Mouse (Mus musculus): ENCODE data around the gene Gm11492. TPM values are rescaled to one million over a fixed set of nuclear protein-coding genes. Genes with fewer than 3 reads are reported as not detected.

Gene Gm11492
- polyA plus RNA-seq, 1 experiment, result not detected

- H3K4me3 ChIP-seq (ENCODE audit: insufficient read depth, poor library complexity, severe bottlenecking), result no peak overlapping the region
- no peaks in the 10 kb centered on the region for H3K79me2 ChIP-seq (ENCODE audit: control insufficient read depth, insufficient read depth)
- TF ChIP-seq USF1 (IDR thresholded peaks at IDR 0.05; ENCODE audit: low read depth), result no peak
- TF ChIP-seq CEBPB (IDR thresholded peaks at IDR 0.05; ENCODE audit: low read depth), result no peak
- no peak for TF ChIP-seq FOSL1 (IDR thresholded peaks at IDR 0.05; ENCODE audit: insufficient read depth, low read length, poor library complexity, severe bottlenecking)
- TF ChIP-seq MAX (IDR thresholded peaks at IDR 0.05), result no peak
- TF ChIP-seq MYOG (IDR thresholded peaks at IDR 0.05; ENCODE audit: control insufficient read depth, extremely low read depth, insufficient read length), result no peak
- no peak for TF ChIP-seq CTCF (IDR thresholded peaks at IDR 0.05; ENCODE audit: control insufficient read depth, insufficient read depth, insufficient read length)
- TF ChIP-seq MYOD1 (IDR thresholded peaks at IDR 0.05; ENCODE audit: control insufficient read depth, insufficient read length, low read depth), result no peak
- H3K36me3 ChIP-seq (ENCODE audit: control insufficient read depth, insufficient read depth), result peaks cover 88% of the 10 kb centered on the region
- H3ac ChIP-seq (ENCODE audit: control insufficient read depth, insufficient read length, low read depth), result no peak overlapping the region
- H3K79me3 ChIP-seq (ENCODE audit: low read depth), result no peaks in the 10 kb centered on the region
- no peaks in the 10 kb centered on the region for H3K27me3 ChIP-seq (ENCODE audit: control insufficient read depth, insufficient read depth, insufficient read length)
Measured at GRCm38 (mm10) chr11:87613972-87614371, 47.5 kb downstream of the Gm11492 start.

- Histone ChIP-seq H3K27me3 (ENCODE audit: control insufficient read depth, insufficient read depth, insufficient read length) (no peaks in the 10 kb centered on the region), H3K79me2 (ENCODE audit: control insufficient read depth, insufficient read depth) (no peaks in the 10 kb centered on the region), H3K79me3 (ENCODE audit: low read depth) (no peaks in the 10 kb centered on the region), H3ac (ENCODE audit: control insufficient read depth, insufficient read length, low read depth) (no peak overlapping the region), H3K4me3 (ENCODE audit: insufficient read depth, poor library complexity, severe bottlenecking) (no peak overlapping the region), H3K36me3 (ENCODE audit: control insufficient read depth, insufficient read depth) (peaks cover 78% of the 10 kb centered on the region)
- TF ChIP-seq FOSL1 (IDR thresholded peaks at IDR 0.05; ENCODE audit: insufficient read depth, low read length, poor library complexity, severe bottlenecking) (no peak), MAX (IDR thresholded peaks at IDR 0.05) (no peak), USF1 (IDR thresholded peaks at IDR 0.05; ENCODE audit: low read depth) (no peak), MYOG (IDR thresholded peaks at IDR 0.05; ENCODE audit: control insufficient read depth, extremely low read depth, insufficient read length) (no peak), MYOD1 (IDR thresholded peaks at IDR 0.05; ENCODE audit: control insufficient read depth, insufficient read length, low read depth) (no peak), CEBPB (IDR thresholded peaks at IDR 0.05; ENCODE audit: low read depth) (no peak), CTCF (IDR thresholded peaks at IDR 0.05; ENCODE audit: control insufficient read depth, insufficient read depth, insufficient read length) (no peak)
Measured at GRCm38 (mm10) chr11:87615551-87615950, 49.1 kb downstream of the Gm11492 start.

- Histone ChIP-seq H3K36me3 (ENCODE audit: control insufficient read depth, insufficient read depth) (peaks cover 78% of the 10 kb centered on the region), H3K4me3 (ENCODE audit: insufficient read depth, poor library complexity, severe bottlenecking) (no peak overlapping the region)
- TF ChIP-seq CEBPB (IDR thresholded peaks at IDR 0.05; ENCODE audit: low read depth) (no peak), MYOD1 (IDR thresholded peaks at IDR 0.05; ENCODE audit: control insufficient read depth, insufficient read length, low read depth) (no peak), CTCF (IDR thresholded peaks at IDR 0.05; ENCODE audit: control insufficient read depth, insufficient read depth, insufficient read length) (no peak), MYOG (IDR thresholded peaks at IDR 0.05; ENCODE audit: control insufficient read depth, extremely low read depth, insufficient read length) (no peak), MAX (IDR thresholded peaks at IDR 0.05) (no peak), USF1 (IDR thresholded peaks at IDR 0.05; ENCODE audit: low read depth) (no peak), FOSL1 (IDR thresholded peaks at IDR 0.05; ENCODE audit: insufficient read depth, low read length, poor library complexity, severe bottlenecking) (no peak)
Measured at GRCm38 (mm10) chr11:87615952-87616351, 49.5 kb downstream of the Gm11492 start.

GRCm38 (mm10) chr11:87616790-87617474 lies 50.5 kb downstream of the Gm11492 start, which contains the start of gene Hsf5:
TSS of gene Hsf5 (plus strand) at chr11:87617164.
- Histone ChIP-seq H3K79me2 (ENCODE audit: control insufficient read depth, insufficient read depth) (no peaks in the 10 kb centered on the region), H3K36me3 (ENCODE audit: control insufficient read depth, insufficient read depth) (peaks cover 68% of the 10 kb centered on the region), H3K4me3 (ENCODE audit: insufficient read depth, poor library complexity, severe bottlenecking) (no peak within 1 kb of the TSS), H3K79me3 (ENCODE audit: low read depth) (no peaks in the 10 kb centered on the region), H3ac (ENCODE audit: control insufficient read depth, insufficient read length, low read depth) (no peak within 1 kb of the TSS), H3K27me3 (ENCODE audit: control insufficient read depth, insufficient read depth, insufficient read length) (no peaks in the 10 kb centered on the region)
- TF ChIP-seq MAX (IDR thresholded peaks at IDR 0.05), result no peak
- no peak for TF ChIP-seq MYOD1 (IDR thresholded peaks at IDR 0.05; ENCODE audit: control insufficient read depth, insufficient read length, low read depth)
- TF ChIP-seq MYOG (IDR thresholded peaks at IDR 0.05; ENCODE audit: control insufficient read depth, extremely low read depth, insufficient read length), result no peak
- no peak for TF ChIP-seq CTCF (IDR thresholded peaks at IDR 0.05; ENCODE audit: control insufficient read depth, insufficient read depth, insufficient read length)
- TF ChIP-seq USF1 (IDR thresholded peaks at IDR 0.05; ENCODE audit: low read depth), result no peak
- TF ChIP-seq CEBPB (IDR thresholded peaks at IDR 0.05; ENCODE audit: low read depth), result no peak
- TF ChIP-seq FOSL1 (IDR thresholded peaks at IDR 0.05; ENCODE audit: insufficient read depth, low read length, poor library complexity, severe bottlenecking), result no peak

More at GRCm38 (mm10) chr11:87615952-87616351, 49.5 kb downstream of the Gm11492 start:
- Histone ChIP-seq H3K79me2 (ENCODE audit: control insufficient read depth, insufficient read depth) (no peaks in the 10 kb centered on the region), H3K27me3 (ENCODE audit: control insufficient read depth, insufficient read depth, insufficient read length) (no peaks in the 10 kb centered on the region), H3ac (ENCODE audit: control insufficient read depth, insufficient read length, low read depth) (no peak overlapping the region), H3K79me3 (ENCODE audit: low read depth) (no peaks in the 10 kb centered on the region)

GRCm38 (mm10) chr11:87617606-87618005 lies 51.2 kb downstream of the Gm11492 start:
- TF ChIP-seq CTCF (IDR thresholded peaks at IDR 0.05; ENCODE audit: control insufficient read depth, insufficient read depth, insufficient read length) (no peak), MAX (IDR thresholded peaks at IDR 0.05) (no peak), USF1 (IDR thresholded peaks at IDR 0.05; ENCODE audit: low read depth) (no peak), CEBPB (IDR thresholded peaks at IDR 0.05; ENCODE audit: low read depth) (no peak), FOSL1 (IDR thresholded peaks at IDR 0.05; ENCODE audit: insufficient read depth, low read length, poor library complexity, severe bottlenecking) (no peak), MYOG (IDR thresholded peaks at IDR 0.05; ENCODE audit: control insufficient read depth, extremely low read depth, insufficient read length) (no peak), MYOD1 (IDR thresholded peaks at IDR 0.05; ENCODE audit: control insufficient read depth, insufficient read length, low read depth) (no peak)
- Histone ChIP-seq H3K79me3 (ENCODE audit: low read depth) (no peaks in the 10 kb centered on the region), H3K4me3 (ENCODE audit: insufficient read depth, poor library complexity, severe bottlenecking) (no peak overlapping the region), H3ac (ENCODE audit: control insufficient read depth, insufficient read length, low read depth) (no peak overlapping the region), H3K79me2 (ENCODE audit: control insufficient read depth, insufficient read depth) (no peaks in the 10 kb centered on the region), H3K36me3 (ENCODE audit: control insufficient read depth, insufficient read depth) (peaks cover 61% of the 10 kb centered on the region), H3K27me3 (ENCODE audit: control insufficient read depth, insufficient read depth, insufficient read length) (no peaks in the 10 kb centered on the region)

Other genes with a start within 250 kb of the Gm11492 start
- 0.59 TPM for gene Ppm1e, start 207.6 kb upstream of the Gm11492 start, polyA plus RNA-seq (2012; fragmentation: generic; extraction: Trizol)
- gene Rad51c, start 161.7 kb upstream of the Gm11492 start, polyA plus RNA-seq (2012; fragmentation: generic; extraction: Trizol), result 4.0 TPM
- not detected for gene Tex14, start 161.6 kb upstream of the Gm11492 start, polyA plus RNA-seq (2012; fragmentation: generic; extraction: Trizol)
- gene Sept4, start 2.2 kb downstream of the Gm11492 start, polyA plus RNA-seq (2012; fragmentation: generic; extraction: Trizol), result 0.19 TPM
- 28.0 TPM for gene Mtmr4, start 25.5 kb downstream of the Gm11492 start, polyA plus RNA-seq (2012; fragmentation: generic; extraction: Trizol)
- gene Hsf5, start 50.5 kb downstream of the Gm11492 start, polyA plus RNA-seq (2012; fragmentation: generic; extraction: Trizol), result 0.02 TPM
- not detected for gene Rnf43, start 96.1 kb downstream of the Gm11492 start, polyA plus RNA-seq (2012; fragmentation: generic; extraction: Trizol)
- 214 TPM for gene Supt4a, start 170.9 kb downstream of the Gm11492 start, polyA plus RNA-seq (2012; fragmentation: generic; extraction: Trizol)
- not detected for gene Tspoap1, start 193.9 kb downstream of the Gm11492 start, polyA plus RNA-seq (2012; fragmentation: generic; extraction: Trizol)
- not detected for gene Mpo, start 226.9 kb downstream of the Gm11492 start, polyA plus RNA-seq (2012; fragmentation: generic; extraction: Trizol)